Mouse (Mus musculus): ENCODE data around the gene Map4k2. TPM values are rescaled to one million over a fixed set of nuclear protein-coding genes. Genes with fewer than 3 reads are reported as not detected.

Map4k2 gene
- total RNA-seq, 2 experiments from 2014 or later = 82.2 to 89.6 TPM

DNA sequence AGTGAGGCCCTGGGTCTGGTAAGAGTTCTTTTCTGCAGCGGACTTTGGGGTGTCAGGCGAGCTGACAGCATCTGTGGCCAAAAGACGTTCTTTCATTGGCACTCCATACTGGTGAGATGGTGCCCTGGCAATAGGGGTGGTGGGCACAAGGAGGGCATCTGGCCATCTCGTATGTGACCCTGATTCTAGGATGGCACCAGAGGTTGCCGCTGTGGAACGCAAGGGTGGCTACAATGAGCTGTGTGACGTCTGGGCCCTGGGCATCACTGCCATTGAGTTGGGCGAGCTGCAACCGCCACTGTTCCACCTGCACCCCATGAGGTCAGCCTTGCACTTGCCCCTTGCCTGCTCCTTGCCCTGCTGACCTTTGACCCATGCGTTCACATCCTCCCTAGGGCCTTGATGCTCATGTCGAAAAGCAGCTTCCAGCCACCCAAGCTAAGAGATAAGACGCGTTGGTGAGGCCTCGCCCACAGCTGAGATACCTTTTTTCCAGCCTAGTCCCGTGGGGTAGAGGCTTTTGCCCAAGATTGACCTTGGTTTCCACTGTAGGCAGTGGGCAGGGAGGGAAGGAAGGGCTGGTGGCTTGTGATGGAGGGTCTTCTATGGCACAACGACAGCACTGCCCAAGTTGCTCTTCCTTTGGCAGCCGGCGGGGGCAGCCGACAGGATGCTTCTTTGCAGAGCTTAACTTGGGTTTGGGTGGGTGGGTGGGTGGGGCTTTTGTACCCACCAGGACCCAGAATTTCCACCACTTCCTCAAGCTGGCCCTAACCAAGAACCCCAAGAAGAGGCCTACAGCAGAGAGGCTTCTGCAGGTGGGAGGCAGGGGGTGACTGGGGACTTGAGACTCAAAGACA is 2.4 kb downstream of the Map4k2 start:
- no peak for DNase-seq (ENCODE audit: low spot score in 2 of 2)

DNA sequence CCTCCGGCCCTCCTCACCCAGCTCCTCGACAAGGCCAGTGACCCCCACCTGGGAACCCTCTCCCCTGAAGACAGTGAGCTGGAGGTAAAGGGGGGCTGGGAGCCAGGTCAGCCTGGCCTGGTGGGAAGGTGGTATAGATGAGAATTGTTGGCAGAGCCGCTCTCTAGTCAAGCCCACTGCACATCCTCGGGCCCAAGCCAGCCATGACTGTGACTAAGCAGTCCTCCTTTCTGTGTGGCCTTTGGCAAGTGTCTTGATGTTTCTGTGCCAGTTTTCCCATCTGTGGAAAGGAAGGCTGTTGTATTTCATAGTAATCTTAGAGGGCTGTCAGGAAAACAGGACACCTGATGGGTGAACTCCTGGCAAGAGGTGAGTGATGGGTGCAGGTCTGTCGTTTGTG is 3.1 kb downstream of the Map4k2 start:
- DNase-seq (ENCODE audit: low spot score in 2 of 2) = no peak

GRCm38 (mm10) chr19:6346023-6346422 is 5.1 kb downstream of the Map4k2 start:
- DNase-seq (ENCODE audit: low spot score in 2 of 2) = no peak

GRCm38 (mm10) chr19:6346661-6347060 is 5.7 kb downstream of the Map4k2 start:
- DNase-seq (ENCODE audit: low spot score in 2 of 2) = no peak

DNA sequence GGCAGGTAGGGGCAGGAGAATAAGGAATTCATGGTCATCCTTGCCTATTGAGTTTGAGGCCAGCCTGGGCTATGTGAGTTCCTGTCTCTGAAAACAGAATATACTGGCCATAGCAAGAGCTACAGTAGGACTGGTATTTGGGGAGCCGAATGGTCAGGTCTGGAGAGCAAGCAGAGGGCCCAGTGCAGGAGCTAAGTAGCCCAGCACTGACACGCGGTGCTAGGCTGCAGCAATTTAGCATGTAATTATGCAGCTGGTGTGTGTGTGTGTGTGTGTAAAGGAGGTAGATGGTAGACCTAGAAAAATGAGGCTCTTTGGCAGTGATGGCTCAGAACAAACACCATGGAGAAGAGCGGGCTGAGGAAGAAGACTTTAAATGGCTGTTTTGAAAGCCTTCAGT is 6.7 kb downstream of the Map4k2 start:
- no peak for DNase-seq (ENCODE audit: low spot score in 2 of 2)

GRCm38 (mm10) chr19:6348717-6349116 is 7.8 kb downstream of the Map4k2 start:
- no peak for DNase-seq (ENCODE audit: low spot score in 2 of 2)

DNA sequence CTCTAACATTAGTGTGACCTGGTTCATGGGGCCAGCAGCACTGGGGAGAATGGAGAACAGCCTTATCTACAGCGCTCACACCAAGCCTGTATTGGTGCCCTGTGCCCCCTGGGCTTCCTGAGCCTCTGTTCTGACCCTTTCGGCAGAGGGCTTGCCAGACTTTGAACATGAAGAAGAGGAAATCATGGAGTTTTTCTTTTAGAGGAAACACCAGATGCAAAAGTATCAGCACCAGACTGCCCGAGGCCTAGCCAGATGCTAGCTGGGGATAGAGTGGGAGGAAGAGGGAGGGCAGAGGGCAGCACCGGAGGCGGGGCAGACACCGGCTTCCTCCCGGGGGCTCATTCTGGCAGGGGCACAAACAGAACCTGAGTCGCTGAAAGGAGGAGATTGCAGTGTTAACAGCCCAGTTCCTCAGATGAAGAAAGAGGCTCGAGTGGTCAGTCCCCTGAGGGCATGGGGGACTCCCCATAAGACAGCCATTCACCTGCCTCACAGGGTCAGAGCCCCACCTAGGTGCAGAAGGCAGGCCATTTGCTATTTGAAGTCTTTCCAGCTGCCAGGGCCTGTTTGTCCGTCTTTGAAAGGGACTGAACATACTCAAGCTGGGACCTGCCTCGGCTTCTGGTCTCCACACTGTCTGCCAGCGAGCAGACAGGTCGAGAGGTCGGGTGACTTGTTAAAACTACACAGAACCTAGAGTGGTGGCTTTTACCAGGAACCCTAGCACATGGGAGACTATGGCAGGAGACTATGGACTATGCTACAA is 8.5 kb downstream of the Map4k2 start:
- DNase-seq (ENCODE audit: low spot score in 2 of 2) = no peak

DNA sequence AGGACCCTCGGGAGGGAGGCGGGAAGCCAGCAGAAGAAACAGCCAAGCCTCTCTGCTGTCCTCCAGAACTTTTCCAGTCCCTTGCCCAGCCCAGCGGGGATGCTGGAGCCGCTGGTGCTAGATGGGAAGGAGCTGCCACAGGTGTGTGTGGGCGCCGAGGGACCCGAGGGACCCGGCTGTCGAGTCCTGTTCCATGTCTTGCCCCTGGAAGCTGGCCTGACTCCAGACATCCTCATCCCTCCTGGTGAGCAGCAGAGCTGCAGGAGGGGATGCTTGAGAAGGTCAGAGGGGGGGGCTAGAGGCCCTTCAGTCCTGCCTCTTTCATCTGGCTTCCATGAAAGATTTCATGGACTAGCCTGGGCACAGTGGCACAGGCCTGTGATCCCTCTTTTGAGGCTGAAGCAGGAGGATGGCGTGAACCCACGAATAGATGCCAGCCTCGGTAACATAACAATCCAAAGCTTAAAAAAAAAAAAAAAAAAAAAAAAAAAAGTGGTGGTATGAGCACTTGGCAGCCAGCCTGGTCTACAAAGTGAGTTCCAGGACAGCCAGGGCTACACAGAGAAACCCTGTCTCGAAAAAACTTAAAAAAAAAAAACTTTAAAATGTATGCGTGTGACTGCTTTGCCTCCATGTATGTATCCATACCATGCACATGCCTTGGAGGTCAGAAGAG is 10.6 kb downstream of the Map4k2 start:
- DNase-seq (ENCODE audit: low spot score in 2 of 2) = no peak

DNA sequence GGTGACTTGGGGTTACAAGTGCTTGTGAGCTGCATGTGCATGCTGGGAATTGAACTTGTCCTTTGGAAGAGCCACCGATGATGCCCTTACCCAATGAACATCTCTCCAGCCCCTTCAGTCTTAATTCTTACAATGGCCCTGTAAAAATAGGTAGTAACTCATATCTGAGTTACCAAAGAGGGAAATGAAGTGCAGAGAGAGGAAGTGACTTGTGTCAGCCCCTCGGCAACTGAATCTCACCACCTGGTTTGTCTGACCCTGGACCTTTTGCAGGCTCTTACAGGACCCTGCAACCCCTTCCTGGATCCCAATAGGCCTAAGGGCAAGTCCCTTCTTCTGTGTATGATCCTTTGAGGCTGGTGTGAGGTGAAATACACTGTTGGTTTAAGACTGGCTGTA is 11.2 kb downstream of the Map4k2 start:
- no peak for DNase-seq (ENCODE audit: low spot score in 2 of 2)

DNA sequence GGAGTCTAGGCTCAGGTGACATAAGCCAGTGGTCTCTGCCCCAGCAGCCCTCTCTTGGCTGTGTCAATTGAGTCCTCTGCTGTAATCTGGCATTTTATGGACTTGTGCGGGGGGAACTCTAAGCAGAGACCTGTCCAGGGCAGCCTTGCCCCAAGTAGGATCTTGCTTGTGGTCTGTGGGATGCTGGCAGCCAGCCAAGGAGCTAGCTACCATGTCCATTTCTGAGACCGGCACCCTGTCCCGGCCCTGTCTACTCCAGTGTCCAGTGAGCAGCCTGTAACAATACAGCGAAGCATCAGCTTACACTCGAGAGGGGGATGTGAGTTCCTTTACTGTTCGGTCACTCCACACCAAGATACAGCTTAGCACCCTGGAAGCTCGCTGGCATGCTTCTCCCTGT is 13.1 kb downstream of the Map4k2 start:
- no peak for DNase-seq (ENCODE audit: low spot score in 2 of 2)

DNA sequence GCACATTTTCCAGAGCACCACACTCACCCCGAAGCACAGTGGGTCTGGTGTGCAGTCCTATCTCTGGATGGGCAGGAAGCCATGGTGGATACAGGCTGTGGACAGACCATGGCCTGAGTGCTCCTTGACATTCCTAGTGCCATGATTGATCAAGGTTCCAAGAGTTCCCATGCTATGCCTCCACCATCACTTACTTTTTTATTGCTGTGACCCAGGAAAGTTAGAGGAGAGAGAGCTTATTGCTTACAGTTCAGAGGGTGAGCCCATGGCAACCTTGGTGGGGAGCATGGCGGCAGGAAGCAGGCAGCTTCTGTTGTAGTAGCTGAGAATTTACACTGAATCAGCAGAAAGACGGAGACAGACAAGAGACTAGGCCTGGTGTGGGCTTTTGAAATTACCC is 20.4 kb downstream of the Map4k2 start:
- no peak for DNase-seq (ENCODE audit: low spot score in 2 of 2)

GRCm38 (mm10) chr19:6363091-6363410 is 22.1 kb downstream of the Map4k2 start:
- no peak for DNase-seq (ENCODE audit: low spot score in 2 of 2)

- DNase-seq (ENCODE audit: low spot score in 2 of 2) = peak; percentile 100
These were observed 22.7 kb downstream of the Map4k2 start, which contains the start of gene Sf1 for GRCm38 (mm10) chr19:6363411-6364240. TSS of gene Sf1 (plus strand) at chr19:6363690.

DNA sequence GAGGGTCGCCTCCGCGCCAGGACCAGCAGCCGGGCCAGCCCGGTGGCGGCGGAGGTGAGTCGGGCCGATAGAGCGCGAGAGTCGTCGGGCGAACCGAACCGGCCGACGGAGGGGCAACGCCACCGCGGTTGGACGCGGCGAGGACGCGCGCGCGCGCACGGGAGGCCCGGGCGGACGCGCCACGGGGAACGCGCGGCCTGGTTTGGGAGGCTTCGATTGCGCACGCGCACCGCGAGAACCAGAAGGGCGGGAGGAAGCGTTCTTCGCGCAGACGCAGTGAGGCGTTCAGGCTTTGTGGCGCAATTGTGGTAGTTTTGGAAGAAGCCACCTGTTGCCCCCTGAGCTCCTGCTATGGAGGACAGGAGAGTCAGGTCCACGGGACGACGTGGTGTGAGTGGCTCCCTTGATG is 23.4 kb downstream of the Map4k2 start:
- DNase-seq (ENCODE audit: low spot score in 2 of 2) = peak; percentile 89 to 94

DNA sequence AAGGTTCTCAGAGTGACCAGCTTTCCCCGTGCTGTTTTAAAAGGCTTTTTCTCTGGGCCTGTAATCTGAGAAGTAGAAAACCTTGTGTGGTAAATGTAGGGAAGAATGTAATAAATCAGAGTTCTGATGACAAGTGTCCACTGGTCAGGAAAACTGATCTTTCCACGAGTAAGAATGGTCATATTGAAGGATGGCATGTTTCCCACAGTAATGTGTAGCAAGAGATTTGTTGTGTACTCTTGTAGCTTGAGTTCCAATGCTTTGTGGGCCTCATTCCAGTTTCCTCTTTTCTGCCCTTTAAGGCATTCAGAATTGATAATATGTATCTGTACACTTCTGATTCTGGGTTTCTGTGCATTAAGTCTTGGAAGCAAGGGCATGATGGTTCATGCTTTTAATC is 23.9 kb downstream of the Map4k2 start:
- DNase-seq (ENCODE audit: low spot score in 2 of 2) = no peak

- no peak for DNase-seq (ENCODE audit: low spot score in 2 of 2)
These were observed 29.2 kb downstream of the Map4k2 start for GRCm38 (mm10) chr19:6370175-6370574.

DNA sequence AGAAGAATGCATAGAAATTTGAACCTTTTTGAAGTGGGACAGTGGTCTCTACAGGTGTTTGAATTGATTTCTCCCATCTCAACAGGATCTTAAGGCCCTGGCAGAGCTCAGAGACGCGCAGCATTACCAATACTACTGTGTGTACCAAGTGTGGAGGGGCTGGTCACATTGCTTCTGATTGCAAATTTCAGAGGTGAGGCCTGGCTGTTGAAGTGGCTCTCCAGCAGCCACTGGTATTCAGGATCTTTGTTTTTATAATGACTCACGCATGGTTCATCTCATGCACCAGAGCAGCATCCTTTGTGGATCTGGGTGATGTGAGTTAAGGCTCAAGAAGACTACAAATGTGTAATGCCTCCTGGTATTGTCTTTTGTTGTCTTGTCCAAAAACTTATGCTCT is 31.5 kb downstream of the Map4k2 start:
- DNase-seq (ENCODE audit: low spot score in 2 of 2) = no peak

DNA sequence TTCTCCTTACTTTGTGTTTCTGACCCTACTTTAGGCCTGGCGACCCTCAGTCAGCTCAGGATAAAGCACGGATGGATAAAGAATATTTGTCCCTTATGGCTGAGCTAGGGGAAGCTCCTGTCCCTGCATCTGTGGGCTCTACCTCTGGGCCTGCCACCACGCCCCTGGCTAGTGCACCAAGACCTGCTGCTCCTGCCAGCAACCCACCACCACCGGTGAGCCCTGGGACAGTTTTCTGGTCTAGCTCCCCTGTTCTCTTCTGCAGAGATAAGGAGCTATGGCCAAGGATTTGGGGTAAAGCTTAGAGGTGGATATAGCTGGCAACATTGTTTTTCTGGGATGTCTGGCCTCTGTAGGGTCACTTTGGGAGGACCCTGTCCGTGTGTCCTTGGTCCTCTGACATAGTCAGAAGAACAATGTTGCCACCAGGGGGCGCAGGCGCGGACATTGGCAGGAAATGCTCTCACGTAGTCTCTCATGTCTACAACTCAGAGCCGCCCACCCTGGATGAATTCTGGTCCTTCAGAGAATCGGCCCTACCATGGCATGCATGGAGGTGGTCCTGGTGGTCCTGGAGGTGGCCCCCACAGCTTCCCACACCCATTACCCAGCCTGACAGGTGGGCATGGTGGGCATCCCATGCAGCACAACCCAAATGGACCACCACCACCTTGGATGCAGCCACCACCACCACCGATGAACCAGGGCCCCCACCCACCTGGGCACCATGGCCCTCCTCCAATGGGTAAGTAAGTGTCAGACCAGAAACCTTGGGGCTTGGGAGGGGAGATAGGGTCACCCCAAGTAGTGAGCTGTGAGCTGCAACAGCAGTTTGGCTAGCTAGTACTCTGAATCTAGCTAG is 32.8 kb downstream of the Map4k2 start:
- DNase-seq (ENCODE audit: low spot score in 2 of 2) = peak; percentile 47 to 81

- no peak for DNase-seq (ENCODE audit: low spot score in 2 of 2)
These were observed 33.6 kb downstream of the Map4k2 start for GRCm38 (mm10) chr19:6374571-6374970.
